ENCODE assay signal across 8 mouse cellular contexts in genomic region chr2:28622521-28623124, GRCm38 (mm10). TPM values are rescaled to one million over a fixed set of nuclear protein-coding genes. Genes with fewer than 3 reads are reported as not detected.
DNase-seq lines count a peak whose midpoint lies in the region; ATAC-seq and TF ChIP-seq lines count a peak whose summit lies in the region.
"Had no signal": no experiment of that assay in that cellular context is flagged by ENCODE, and none has a peak within 500 bp of the region (broad histone marks: within the 10 kb centered on the region; RNA-seq: fewer than 3 reads in every experiment).

No protein-coding gene starts in this region.

- H3K4me2 ChIP-seq in intestine, embryonic 15.5 days (replicated peaks) = no peak overlapping the region
- H3K4me2 ChIP-seq in intestine, embryonic 16.5 days (ENCODE audit: low read depth, low read length) = no peak overlapping the region
- peak overlapping the region; percentile 95 for H3K4me2 ChIP-seq in CH12.LX (ENCODE audit: insufficient read depth, low read depth, poor library complexity, severe bottlenecking)

- peak; percentile 51 to 85; a peak in 3 of 4 replicates for TF ChIP-seq CTCF in CH12.LX (conservative IDR thresholded peaks at IDR 0.05 in 1 of 2, IDR thresholded peaks at IDR 0.05 in 1 of 2; ENCODE audit: low read depth in 2 of 2, low read length in 2 of 2)

- TF ChIP-seq RAD21 in CH12.LX (IDR thresholded peaks at IDR 0.05; ENCODE audit: low read depth, low read length) = peak; percentile 67

- no peak overlapping the region for H3K27ac ChIP-seq in intestine, embryonic 15.5 days
- H3K27ac ChIP-seq in intestine, embryonic 16.5 days (ENCODE audit: low read length) = no peak overlapping the region
- peak overlapping the region; percentile 10; the same call in 1 of the 2 replicates for H3K27ac ChIP-seq in CH12.LX (ENCODE audit: insufficient read depth, low read depth)
- H3K27ac ChIP-seq: heart, embryonic 15.5 days had no signal

- 0 out of 2 replicates have a peak, but pooled peaks cover 3% of the 10 kb centered on the region for H3K4me1 ChIP-seq in intestine, embryonic 15.5 days (replicated peaks)
- H3K4me1 ChIP-seq in intestine, embryonic 16.5 days (ENCODE audit: control insufficient read depth, insufficient read depth, low read length) = 0 out of 2 replicates have a peak, but pooled peaks cover 3% of the 10 kb centered on the region
- H3K4me1 ChIP-seq in CH12.LX (ENCODE audit: control insufficient read depth in 1 of 2, insufficient read depth in 2 of 2) = peaks cover 8 to 37% of the 10 kb centered on the region in 2 experiments; a peak in 2 of 4 replicates

- no peaks in the 10 kb centered on the region for H3K36me3 ChIP-seq in intestine, embryonic 15.5 days
- no peaks in the 10 kb centered on the region for H3K36me3 ChIP-seq in intestine, embryonic 16.5 days (ENCODE audit: control insufficient read depth, insufficient read depth, low read length)
- H3K36me3 ChIP-seq in CH12.LX (replicated peaks in 1 of 2; ENCODE audit: control insufficient read depth in 1 of 2, insufficient read depth in 1 of 2, low read length in 1 of 2) = no peaks in the 10 kb centered on the region
- H3K36me3 ChIP-seq: heart, embryonic 15.5 days had no signal

- H3K9me3 ChIP-seq in intestine, embryonic 15.5 days = no peaks in the 10 kb centered on the region
- no peaks in the 10 kb centered on the region for H3K9me3 ChIP-seq in intestine, embryonic 16.5 days (ENCODE audit: control insufficient read depth, low read length)
- H3K9me3 ChIP-seq in CH12.LX (replicated peaks; ENCODE audit: low read length) = peaks cover 9% of the 10 kb centered on the region
- H3K9me3 ChIP-seq: heart, embryonic 15.5 days had no signal

- peak; percentile 43; the same call in 1 of the 2 replicates for ATAC-seq in intestine, embryonic 15.5 days
- no peak for ATAC-seq in intestine, embryonic 16.5 days
- ATAC-seq in hematopoietic stem cell, adult 5-6 weeks (replicated peaks in 1 of 2; ENCODE audit: insufficient read depth in 1 of 2, low FRiP score in 2 of 2, low TSS enrichment in 1 of 2, low read depth in 1 of 2, poor library complexity in 2 of 2, severe bottlenecking in 2 of 2) = peak; percentile 50 to 55; a peak in 2 of 4 replicates
- ATAC-seq in megakaryocyte progenitor cell, adult 5-6 weeks (replicated peaks; ENCODE audit: poor library complexity) = peak; percentile 45

- TF ChIP-seq POLR2A in CH12.LX (IDR thresholded peaks at IDR 0.05; ENCODE audit: low read depth, low read length) = no peak

- in situ Hi-C loops in CH12.LX (cut with MboI; ENCODE audit: low pct_ligation_motif_present, low pct_unique_long_range_greater_than_20kb, low sequenced_read_pairs) = no loop called here

- dilution Hi-C loops in CH12.LX (cut with MboI; ENCODE audit: extremely low pct_ligation_motif_present, extremely low pct_unique_long_range_greater_than_20kb, low sequenced_read_pairs) = no loop called here

- peak; percentile 65 for DNase-seq in CH12.LX (ENCODE audit: extremely low read depth)
- DNase-seq in R1 (ENCODE audit: low read depth, low spot score) = peak; percentile 42
- no peak for DNase-seq in frontal cortex, postnatal 14 days (ENCODE audit: low spot score in 2 of 2)

- no peak overlapping the region for H3K4me3 ChIP-seq in intestine, embryonic 15.5 days (replicated peaks)
- H3K4me3 ChIP-seq in intestine, embryonic 16.5 days (ENCODE audit: low read length) = no peak overlapping the region
- no peak overlapping the region for H3K4me3 ChIP-seq in CH12.LX (replicated peaks in 1 of 3; ENCODE audit: low read depth in 2 of 3, low read length in 2 of 3, poor library complexity in 1 of 3)
- H3K4me3 ChIP-seq: heart, embryonic 15.5 days had no signal

- WGBS in intestine, embryonic 15.5 days = 21% methylated on average over 10 of the region's 10 CpGs
- WGBS in intestine, embryonic 16.5 days = 19% methylated on average over 10 of the region's 10 CpGs

- peak; percentile 41; the same call in 1 of the 2 replicates for TF ChIP-seq EP300 in CH12.LX (IDR thresholded peaks at IDR 0.05; ENCODE audit: low read length)

- H3K9ac ChIP-seq in intestine, embryonic 15.5 days = no peak overlapping the region
- no peak overlapping the region for H3K9ac ChIP-seq in intestine, embryonic 16.5 days (ENCODE audit: low read depth, low read length)
- peak overlapping the region; percentile 58 for H3K9ac ChIP-seq in CH12.LX (ENCODE audit: insufficient read depth, low read depth)
- H3K9ac ChIP-seq: heart, embryonic 15.5 days had no signal

- no peaks in the 10 kb centered on the region for H3K79me2 ChIP-seq in CH12.LX (replicated peaks; ENCODE audit: control insufficient read depth, extremely low read depth, insufficient read depth, poor library complexity, severe bottlenecking)

- H3K27me3 ChIP-seq in intestine, embryonic 15.5 days (replicated peaks) = peaks cover 8% of the 10 kb centered on the region
- peaks cover 10% of the 10 kb centered on the region for H3K27me3 ChIP-seq in intestine, embryonic 16.5 days (replicated peaks; ENCODE audit: control insufficient read depth, insufficient read depth, low read length)
- peaks cover 36% of the 10 kb centered on the region for H3K27me3 ChIP-seq in CH12.LX (replicated peaks)

TF ChIP-seq in CH12.LX, 34 proteins besides CTCF, POLR2A, EP300 and RAD21 (continues in another document):
- no peak for TF ChIP-seq ZMIZ1 (IDR thresholded peaks at IDR 0.05; ENCODE audit: low read depth, low read length)
- no peak for TF ChIP-seq JUN (IDR thresholded peaks at IDR 0.05; ENCODE audit: insufficient read depth, low read depth, low read length)
- no peak for TF ChIP-seq JUND (conservative IDR thresholded peaks at IDR 0.05; ENCODE audit: low read depth, low read length)
- TF ChIP-seq GABPA (IDR thresholded peaks at IDR 0.05; ENCODE audit: insufficient replicate concordance, low read depth, low read length) = no peak
- TF ChIP-seq POLR2AphosphoS2 (IDR thresholded peaks at IDR 0.05; ENCODE audit: low read depth, low read length) = no peak
- TF ChIP-seq ELF1 (IDR thresholded peaks at IDR 0.05; ENCODE audit: low read depth, low read length) = no peak; the same call in 1 of the 2 replicates
- no peak for TF ChIP-seq HCFC1 (IDR thresholded peaks at IDR 0.05; ENCODE audit: low read depth, low read length)
- no peak for TF ChIP-seq PAX5 (IDR thresholded peaks at IDR 0.05; ENCODE audit: low read length)
- TF ChIP-seq CHD1 (IDR thresholded peaks at IDR 0.05; ENCODE audit: low read depth, low read length) = no peak; the same call in 1 of the 2 replicates
- peak; percentile 67 for TF ChIP-seq SMC3 (IDR thresholded peaks at IDR 0.05; ENCODE audit: low read depth, low read length)
- TF ChIP-seq NELFE (IDR thresholded peaks at IDR 0.05; ENCODE audit: low read depth, low read length) = 0 out of 2 replicates have a peak, but pooled peaks have one; percentile 11
- peak; percentile 47; the same call in 1 of the 2 replicates for TF ChIP-seq BHLHE40 (IDR thresholded peaks at IDR 0.05; ENCODE audit: low read depth, low read length)
- TF ChIP-seq MYC (IDR thresholded peaks at IDR 0.05; ENCODE audit: low read depth, low read length) = no peak
- no peak for TF ChIP-seq NRF1 (IDR thresholded peaks at IDR 0.05; ENCODE audit: low read depth, low read length)
- TF ChIP-seq E2F4 (IDR thresholded peaks at IDR 0.05; ENCODE audit: insufficient replicate concordance, low read depth, low read length) = no peak
- TF ChIP-seq USF2 (conservative IDR thresholded peaks at IDR 0.05; ENCODE audit: low read depth, low read length) = no peak
- no peak for TF ChIP-seq TCF12 (IDR thresholded peaks at IDR 0.05; ENCODE audit: low read depth, low read length)
- TF ChIP-seq UBTF (IDR thresholded peaks at IDR 0.05; ENCODE audit: low read depth, low read length) = no peak

RNA-seq across cellular contexts. Expression of gene Gfi1b, which starts 0.8 kb away (rescaled TPM):
- 1.1 and 1.5 TPM in 2 replicates for polyA plus RNA-seq in intestine, embryonic 15.5 days (2015; fragmentation: Nextera tagmentation; extraction: Ambion mirVana)
- polyA plus RNA-seq in intestine, embryonic 16.5 days (2015; fragmentation: Nextera tagmentation; extraction: Ambion mirVana) = 1.1 and 2.5 TPM in 2 replicates
- total RNA-seq in CH12.LX (2012; rRNA removed) (0.17 TPM in 1 of 2 replicates, not detected in the other), CH12.LX (2014; rRNA removed) (0.27 and 0.87 TPM in 2 replicates)
- polyA plus RNA-seq in CH12.LX (2012; ENCODE audit: insufficient read length, low read depth) = 0.19 TPM in 1 of 2 replicates, not detected in the other
- total RNA-seq in hematopoietic stem cell, adult 5-6 weeks (2017) = 16.4 and 23.5 TPM in 2 replicates
- total RNA-seq in megakaryocyte progenitor cell, adult 5-6 weeks (2015) = 15.6 and 28.3 TPM in 2 replicates
- total RNA-seq in megakaryocyte progenitor cell, adult 5-6 weeks (2017) = 10.3 and 13.1 TPM in 2 replicates

RNA-seq across cellular contexts. Expression of gene Tsc1, which starts 18.4 kb away (rescaled TPM):
- polyA plus RNA-seq in intestine, embryonic 15.5 days (2015; fragmentation: Nextera tagmentation; extraction: Ambion mirVana) = 16.2 and 16.6 TPM in 2 replicates
- 12.6 and 13.8 TPM in 2 replicates for polyA plus RNA-seq in intestine, embryonic 16.5 days (2015; fragmentation: Nextera tagmentation; extraction: Ambion mirVana)
- total RNA-seq in CH12.LX (2012; rRNA removed) = 8.7 and 9.5 TPM in 2 replicates
- total RNA-seq in CH12.LX (2014; rRNA removed) = 7.6 and 8.1 TPM in 2 replicates
- 12.2 and 13.4 TPM in 2 replicates for polyA plus RNA-seq in CH12.LX (2012; ENCODE audit: insufficient read length, low read depth)
- 22.8 and 23.5 TPM in 2 replicates for total RNA-seq in hematopoietic stem cell, adult 5-6 weeks (2017)
- total RNA-seq in megakaryocyte progenitor cell, adult 5-6 weeks (2015) = 9.4 and 10.3 TPM in 2 replicates
- total RNA-seq in megakaryocyte progenitor cell, adult 5-6 weeks (2017) = 7.1 and 12.1 TPM in 2 replicates

RNA-seq across cellular contexts. Expression of gene Gtf3c5, which starts 39.1 kb away (rescaled TPM):
- 31.8 and 33.8 TPM in 2 replicates for polyA plus RNA-seq in intestine, embryonic 15.5 days (2015; fragmentation: Nextera tagmentation; extraction: Ambion mirVana)
- polyA plus RNA-seq in intestine, embryonic 16.5 days (2015; fragmentation: Nextera tagmentation; extraction: Ambion mirVana) = 27.5 and 32.2 TPM in 2 replicates
- total RNA-seq in CH12.LX (2012; rRNA removed) (12.5 and 15.1 TPM in 2 replicates), CH12.LX (2014; rRNA removed) (8.4 and 8.6 TPM in 2 replicates)
- 27.4 and 30.7 TPM in 2 replicates for polyA plus RNA-seq in CH12.LX (2012; ENCODE audit: insufficient read length, low read depth)
- total RNA-seq in hematopoietic stem cell, adult 5-6 weeks (2017) = 15.8 and 31.2 TPM in 2 replicates
- 16.2 and 19.1 TPM in 2 replicates for total RNA-seq in megakaryocyte progenitor cell, adult 5-6 weeks (2015)
- 11.0 and 13.0 TPM in 2 replicates for total RNA-seq in megakaryocyte progenitor cell, adult 5-6 weeks (2017)

RNA-seq across cellular contexts. Expression of gene Cel, which starts 59.4 kb away (rescaled TPM):
- polyA plus RNA-seq in intestine, embryonic 15.5 days (2015; fragmentation: Nextera tagmentation; extraction: Ambion mirVana) = 159 and 428 TPM in 2 replicates
- polyA plus RNA-seq in intestine, embryonic 16.5 days (2015; fragmentation: Nextera tagmentation; extraction: Ambion mirVana) = 383 and 542 TPM in 2 replicates
- total RNA-seq in CH12.LX (2012; rRNA removed) (not detected in 2 replicates), CH12.LX (2014; rRNA removed) (not detected in 2 replicates)
- not detected in 2 replicates for polyA plus RNA-seq in CH12.LX (2012; ENCODE audit: insufficient read length, low read depth)
- total RNA-seq in hematopoietic stem cell, adult 5-6 weeks (2017) = not detected in 2 replicates
- total RNA-seq in megakaryocyte progenitor cell, adult 5-6 weeks (2015) = not detected in 2 replicates
- total RNA-seq in megakaryocyte progenitor cell, adult 5-6 weeks (2017) = not detected in 2 replicates

Comparison
In these comparisons a context has a peak if more than half of its experiments do, and no peak if none do; other contexts are left out.
1. DNase-seq: peak in CH12.LX (single experiment) and R1 (single experiment); none in frontal cortex, postnatal 14 days (0 of 2).